Mouse (Mus musculus) heart, adult 11 months (tissue): ENCODE measurements at regions not wholly inside any gene's neighbourhood (a gene's known extent, or its start where the extent isn't known, plus 50 kb on each side); places are given as distances from the start of the nearest gene placed in this dataset.
A peak's percentile ranks its signal among the peaks of the same experiment; 100 is the strongest.

ENCODE experiments used
- DNase-seq: peaks from one replicate; pipeline ENCODE4 v3.0.0; 2022

- DNase-seq, result no peak
These were observed 54.6 kb downstream of the Gm11733 start for GRCm38 (mm10) chr11:117538732-117539131.

GRCm38 (mm10) chr11:117540609-117541008, 56.4 kb downstream of the Gm11733 start:
- no peak for DNase-seq

- peak; percentile 96 for DNase-seq
These were observed 57.2 kb downstream of the Gm11733 start for GRCm38 (mm10) chr11:117541205-117541884.

GRCm38 (mm10) chr11:117543191-117543590, 59.0 kb downstream of the Gm11733 start:
- DNase-seq, result peak; percentile 94

GRCm38 (mm10) chr11:117544507-117544906, 60.3 kb downstream of the Gm11733 start:
- DNase-seq, result peak; percentile 92

- no peak for DNase-seq
These were observed 60.8 kb downstream of the Gm11733 start for GRCm38 (mm10) chr11:117544926-117545325.

GRCm38 (mm10) chr11:117551926-117552325, 67.8 kb downstream of the Gm11733 start:
- no peak for DNase-seq

- no peak for DNase-seq
These were observed 68.3 kb downstream of the Gm11733 start for GRCm38 (mm10) chr11:117552430-117552969.

GRCm38 (mm10) chr11:117554111-117554510, 69.9 kb downstream of the Gm11733 start:
- DNase-seq, result peak; percentile 94

GRCm38 (mm10) chr11:117557474-117558381, 73.6 kb downstream of the Gm11733 start:
- peak; percentile 99 for DNase-seq

- no peak for DNase-seq
These were observed 75.7 kb downstream of the Gm11733 start for GRCm38 (mm10) chr11:117559839-117560238.

GRCm38 (mm10) chr11:117567961-117568605, 83.9 kb downstream of the Gm11733 start:
- peak; percentile 87 for DNase-seq

- DNase-seq, result peak; percentile 95
These were observed 84.4 kb downstream of the Gm11733 start for GRCm38 (mm10) chr11:117568606-117568991.

GRCm38 (mm10) chr11:117569566-117570101, 84.5 kb upstream of the Tnrc6c start:
- peak; percentile 90 for DNase-seq

- DNase-seq, result peak; percentile 88
These were observed 82.2 kb upstream of the Tnrc6c start for GRCm38 (mm10) chr11:117571858-117572257.

- DNase-seq, result peak; percentile 97
These were observed 79.4 kb upstream of the Tnrc6c start for GRCm38 (mm10) chr11:117574721-117575120.

GRCm38 (mm10) chr11:117579121-117579520, 75.0 kb upstream of the Tnrc6c start:
- DNase-seq, result peak; percentile 83

GRCm38 (mm10) chr11:117579720-117580119, 74.4 kb upstream of the Tnrc6c start:
- no peak for DNase-seq

GRCm38 (mm10) chr11:117583478-117583877, 70.6 kb upstream of the Tnrc6c start:
- peak; percentile 51 for DNase-seq

- no peak for DNase-seq
These were observed 68.5 kb upstream of the Tnrc6c start for GRCm38 (mm10) chr11:117585556-117585955.

GRCm38 (mm10) chr11:117586063-117586462, 68.0 kb upstream of the Tnrc6c start:
- no peak for DNase-seq

GRCm38 (mm10) chr11:117586857-117587425, 67.1 kb upstream of the Tnrc6c start:
- DNase-seq, result no peak
